Mouse (Mus musculus) CH12.LX (cell line): ENCODE data around the gene Zc3h6. TPM values are rescaled to one million over a fixed set of nuclear protein-coding genes. Genes with fewer than 3 reads are reported as not detected.

Experiments used
- DNase-seq: peaks from one replicate; pipeline ENCODE4 v3.0.0-alpha.2; 2013; ENCODE audit errors: extremely low read depth
- H3K27ac ChIP-seq: 2 replicates; pipeline ENCODE4 v1.5.1; 2012; ENCODE audit warnings: low read depth, mild to moderate bottlenecking, control low read depth, moderate library complexity; ENCODE audit not compliant: insufficient read depth
- H3K27me3 ChIP-seq: replicated peaks from 2 replicates; pipeline ENCODE3; 2012; ENCODE audit warnings: inconsistent platforms
- H3K36me3 ChIP-seq, 2 experiments: replicated peaks in 1 of 2; 2 replicates each; pipeline versions ENCODE3 to v1.6.1; 2012; ENCODE audit warnings: inconsistent platforms in 1 of 2, low read length in 1 of 2, mild to moderate bottlenecking in 1 of 2, mixed read lengths in 1 of 2, moderate library complexity in 1 of 2; ENCODE audit not compliant: control insufficient read depth in 1 of 2, insufficient read depth in 1 of 2
- H3K4me1 ChIP-seq, 2 experiments: 2 replicates each; pipeline ENCODE4 v1.6.1; 2012; ENCODE audit warnings: inconsistent platforms in 1 of 2, moderate library complexity in 1 of 2; ENCODE audit not compliant: insufficient read depth in 2 of 2, control insufficient read depth in 1 of 2
- H3K4me2 ChIP-seq: 2 replicates; pipeline ENCODE4 v1.6.1; 2012; ENCODE audit warnings: low read depth, mild to moderate bottlenecking, control low read depth; ENCODE audit not compliant: poor library complexity, insufficient read depth, severe bottlenecking
- H3K4me3 ChIP-seq, 3 experiments: fragments of 150-350 bp in 1 of 3; sonication (generic) in 1 of 3; replicated peaks in 1 of 3; 2 replicates each; pipeline versions ENCODE3 to v1.5.1; 2011 to 2012; ENCODE audit warnings: low read depth in 2 of 3, low read length in 2 of 3, mild to moderate bottlenecking in 2 of 3, moderate library complexity in 2 of 3, control low read depth in 1 of 3, improper control_type of control experiment in 1 of 3, inconsistent platforms in 1 of 3, mixed read lengths in 1 of 3; ENCODE audit not compliant: poor library complexity in 1 of 3
- H3K79me2 ChIP-seq: replicated peaks from 2 replicates; pipeline ENCODE4 v1.6.1; 2012; ENCODE audit warnings: mild to moderate bottlenecking, moderate library complexity; ENCODE audit not compliant: control insufficient read depth, poor library complexity, insufficient read depth, severe bottlenecking; ENCODE audit errors: extremely low read depth
- H3K9ac ChIP-seq: 2 replicates; pipeline ENCODE4 v1.6.1; 2012; ENCODE audit warnings: low read depth, mild to moderate bottlenecking, control low read depth, moderate library complexity; ENCODE audit not compliant: insufficient read depth
- H3K9me3 ChIP-seq: replicated peaks from 2 replicates; pipeline ENCODE3; 2012; ENCODE audit warnings: low read length, inconsistent platforms, mixed read lengths
- CHD2 ChIP-seq: IDR thresholded peaks from 2 replicates; pipeline ENCODE4 v1.6.1; 2011; ENCODE audit warnings: low read length, improper control_type of control experiment
- EP300 ChIP-seq: IDR thresholded peaks from 2 replicates; pipeline ENCODE4 v1.6.1; 2011; ENCODE audit warnings: low read length, improper control_type of control experiment
- IRF4 ChIP-seq: IDR thresholded peaks from 2 replicates; pipeline ENCODE4 v1.6.1; 2014; ENCODE audit warnings: low read depth, mild to moderate bottlenecking, inconsistent platforms, low read length, improper control_type of control experiment
- JUN ChIP-seq: IDR thresholded peaks from 2 replicates; pipeline ENCODE4 v1.6.1; 2011; ENCODE audit warnings: low read depth, mild to moderate bottlenecking, low read length, improper control_type of control experiment, moderate library complexity; ENCODE audit not compliant: insufficient read depth
- JUND ChIP-seq: conservative IDR thresholded peaks from 2 replicates; pipeline ENCODE4 v1.6.1; 2011; ENCODE audit warnings: low read depth, low read length, improper control_type of control experiment
- KAT2A ChIP-seq: IDR thresholded peaks from 2 replicates; pipeline ENCODE4 v1.6.1; 2012; ENCODE audit warnings: low read length, improper control_type of control experiment, inconsistent platforms; ENCODE audit not compliant: insufficient replicate concordance
- MAFK ChIP-seq: IDR thresholded peaks from 2 replicates; pipeline ENCODE4 v1.6.1; 2011; ENCODE audit warnings: low read length, improper control_type of control experiment; ENCODE audit not compliant: insufficient replicate concordance
- MAX ChIP-seq: IDR thresholded peaks from 2 replicates; pipeline ENCODE4 v1.6.1; 2011; ENCODE audit warnings: low read length, improper control_type of control experiment
- MEF2A ChIP-seq: IDR thresholded peaks from 2 replicates; pipeline ENCODE4 v1.6.1; 2014; ENCODE audit warnings: low read depth, mild to moderate bottlenecking, inconsistent platforms, low read length, improper control_type of control experiment, borderline replicate concordance
- RAD21 ChIP-seq: IDR thresholded peaks from 2 replicates; pipeline ENCODE4 v1.6.1; 2011; ENCODE audit warnings: low read depth, mild to moderate bottlenecking, low read length, improper control_type of control experiment, moderate library complexity
- RCOR1 ChIP-seq: conservative IDR thresholded peaks from 2 replicates; pipeline ENCODE4 v1.6.1; 2012; ENCODE audit warnings: low read depth, mild to moderate bottlenecking, inconsistent platforms, low read length, improper control_type of control experiment
- TBP ChIP-seq: conservative IDR thresholded peaks from 2 replicates; pipeline ENCODE4 v1.6.1; 2011; ENCODE audit warnings: low read depth, low read length, improper control_type of control experiment
- TCF12 ChIP-seq: IDR thresholded peaks from 2 replicates; pipeline ENCODE4 v1.6.1; 2014; ENCODE audit warnings: low read depth, mild to moderate bottlenecking, inconsistent platforms, low read length, improper control_type of control experiment
- USF1 ChIP-seq: IDR thresholded peaks from 2 replicates; pipeline ENCODE4 v1.6.1; 2014; ENCODE audit warnings: low read depth, mild to moderate bottlenecking, inconsistent platforms, low read length, improper control_type of control experiment
- ZKSCAN1 ChIP-seq: IDR thresholded peaks from 2 replicates; pipeline ENCODE4 v1.6.1; 2012; ENCODE audit warnings: low read depth, inconsistent platforms, low read length, improper control_type of control experiment, borderline replicate concordance
- ZMIZ1 ChIP-seq: IDR thresholded peaks from 2 replicates; pipeline ENCODE4 v1.6.1; 2012; ENCODE audit warnings: low read depth, mild to moderate bottlenecking, inconsistent platforms, low read length, improper control_type of control experiment
- dilution Hi-C: fragments of 300-500 bp; cut with MboI; formaldehyde crosslinking; loops from 2 replicates; pipeline ENCODE4 v1.14.3; 2020; ENCODE audit warnings: low sequenced_read_pairs; ENCODE audit not compliant: extremely low pct_unique_long_range_greater_than_20kb, extremely low pct_ligation_motif_present
- in situ Hi-C: fragments of 300-500 bp; cut with MboI; formaldehyde crosslinking; loops from 3 replicates; pipeline ENCODE4 v1.14.3; 2019; ENCODE audit warnings: low sequenced_read_pairs, low pct_ligation_motif_present, low pct_unique_long_range_greater_than_20kb, mixed read lengths
- polyA plus RNA-seq: library from polyadenylated mRNA; unstranded; fragments of >175 nt; gene quantifications from 2 replicates; pipeline ENCODE4 v1.2.1, GENCODE M21; 2012; ENCODE audit warnings: low read depth; ENCODE audit not compliant: insufficient read length
- total RNA-seq, 2 experiments: library from RNA; depleted of rRNA; stranded (reverse); fragments of 300-350 nt in 1 of 2; fragments of >200 nt in 1 of 2; gene quantifications; 2 replicates each; pipeline ENCODE4 v1.2.3; 2012 to 2014

Zc3h6 gene
- total and polyA plus RNA-seq, 3 experiments, result 0.59 to 0.72 (median 0.64) TPM

- no peaks in the 10 kb centered on the region for H3K9me3 ChIP-seq
- no peak for TF ChIP-seq ZMIZ1
- TF ChIP-seq MAX, result no peak
- TF ChIP-seq EP300, result no peak
- TF ChIP-seq JUND, result no peak
- no peak overlapping the region for H3K4me2 ChIP-seq
- H3K9ac ChIP-seq, result no peak overlapping the region
- H3K27ac ChIP-seq, result no peak overlapping the region
- DNase-seq, result no peak
- no peak overlapping the region for H3K4me3 ChIP-seq
- no peaks in the 10 kb centered on the region for H3K79me2 ChIP-seq
- H3K27me3 ChIP-seq, result no peaks in the 10 kb centered on the region
- H3K36me3 ChIP-seq, result no peaks in the 10 kb centered on the region
- dilution Hi-C loops, result no loop called here
- in situ Hi-C loops, result no loop called here
- H3K4me1 ChIP-seq, result no peaks in the 10 kb centered on the region
These were observed 52.9 kb downstream of the Zc3h6 start for GRCm38 (mm10) chr2:129020106-129020505.

- H3K9ac ChIP-seq, result no peak overlapping the region
These were observed 57.6 kb downstream of the Zc3h6 start for GRCm38 (mm10) chr2:129024820-129025219.

GRCm38 (mm10) chr2:129035381-129035780 lies 68.2 kb downstream of the Zc3h6 start:
- no peaks in the 10 kb centered on the region for H3K36me3 ChIP-seq
- no peak for TF ChIP-seq CHD2
- no peak; the same call in 1 of the 2 replicates for TF ChIP-seq RAD21
- TF ChIP-seq KAT2A, result no peak
- no peak for TF ChIP-seq IRF4
- no peak for TF ChIP-seq TCF12
- no peak for TF ChIP-seq MEF2A
- TF ChIP-seq MAFK, result no peak
- TF ChIP-seq ZKSCAN1, result no peak
- in situ Hi-C loops, result no loop called here
- no peak overlapping the region for H3K4me2 ChIP-seq
- H3K9me3 ChIP-seq, result no peaks in the 10 kb centered on the region
- H3K4me1 ChIP-seq, result peaks cover 0 to 2% of the 10 kb centered on the region in 2 experiments; a peak in 2 of 4 replicates
- no peak overlapping the region for H3K4me3 ChIP-seq
- H3K27me3 ChIP-seq, result peaks cover 3% of the 10 kb centered on the region
- H3K79me2 ChIP-seq, result no peaks in the 10 kb centered on the region
- no peak for DNase-seq
- H3K9ac ChIP-seq, result no peak overlapping the region
- dilution Hi-C loops, result no loop called here
- H3K27ac ChIP-seq, result no peak overlapping the region

More at GRCm38 (mm10) chr2:129024820-129025219, 57.6 kb downstream of the Zc3h6 start:
- H3K27me3 ChIP-seq, result no peaks in the 10 kb centered on the region
- dilution Hi-C loops (no loop called here), in situ Hi-C loops (no loop called here)
- H3K4me1 ChIP-seq, result no peaks in the 10 kb centered on the region
- no peaks in the 10 kb centered on the region for H3K79me2 ChIP-seq
- H3K27ac ChIP-seq, result no peak overlapping the region
- no peak overlapping the region for H3K4me3 ChIP-seq
- no peak for DNase-seq
- no peaks in the 10 kb centered on the region for H3K36me3 ChIP-seq
- H3K9me3 ChIP-seq, result no peaks in the 10 kb centered on the region
- no peak overlapping the region for H3K4me2 ChIP-seq
- TF ChIP-seq RCOR1, result no peak
- no peak for TF ChIP-seq JUN
- no peak for TF ChIP-seq TBP
- no peak for TF ChIP-seq USF1
- TF ChIP-seq CHD2, result no peak
- TF ChIP-seq, all 38 proteins: peak for 0
